Mouse (Mus musculus) forebrain, embryonic 16.5 days (tissue): ENCODE measurements at regions not wholly inside any gene's neighbourhood (a gene's known extent, or its start where the extent isn't known, plus 50 kb on each side); places are given as distances from the start of the nearest gene placed in this dataset.

ENCODE experiments used
- ATAC-seq: fragments of 200-750 bp; cut with Nextera tagmentation; 2 replicates; pipeline ENCODE4 v1.8.0; 2017; ENCODE audit warnings: mild to moderate bottlenecking, moderate library complexity
- H3K27ac ChIP-seq: fragments of 300-500 bp; sonication (generic); 2 replicates; pipeline ENCODE4 v1.5.1; 2014; ENCODE audit warnings: low read length, control low read depth
- H3K27me3 ChIP-seq: fragments of 300-500 bp; sonication (generic); replicated peaks from 2 replicates; pipeline ENCODE4 v1.6.1; 2014; ENCODE audit warnings: low read length; ENCODE audit not compliant: control insufficient read depth, insufficient read depth
- H3K36me3 ChIP-seq: fragments of 300-500 bp; sonication (generic); 2 replicates; pipeline ENCODE4 v1.6.1; 2014; ENCODE audit not compliant: control insufficient read depth, insufficient read depth
- H3K4me1 ChIP-seq: fragments of 300-500 bp; sonication (generic); replicated peaks from 2 replicates; pipeline ENCODE4 v1.6.1; 2014; ENCODE audit warnings: low read length; ENCODE audit not compliant: control insufficient read depth, insufficient read depth
- H3K4me2 ChIP-seq: fragments of 300-500 bp; sonication (generic); 2 replicates; pipeline ENCODE4 v1.6.1; 2014; ENCODE audit warnings: mild to moderate bottlenecking, low read length, control low read depth
- H3K4me3 ChIP-seq: fragments of 300-500 bp; sonication (generic); replicated peaks from 2 replicates; pipeline ENCODE4 v1.5.1; 2014; ENCODE audit warnings: mild to moderate bottlenecking, low read length, control low read depth
- H3K9ac ChIP-seq: fragments of 300-500 bp; sonication (generic); replicated peaks from 2 replicates; pipeline ENCODE4 v1.6.1; 2014; ENCODE audit warnings: low read depth, low read length, control low read depth
- H3K9me3 ChIP-seq: fragments of 300-500 bp; sonication (generic); 2 replicates; pipeline ENCODE4 v1.6.1; 2016; ENCODE audit warnings: low read length; ENCODE audit not compliant: control insufficient read depth
- WGBS: fragments of 180-500 bp; shearing (Covaris S2); extraction: QIAGEN DNeasy Blood & Tissue Kit; methylation state at CpG from one replicate; pipeline ENCODE4 v1.1.7; 2014; 5-methylcytosine and 5-hydroxymethylcytosine counted together

- Histone ChIP-seq H3K27me3 (no peaks in the 10 kb centered on the region), H3K4me1 (no peaks in the 10 kb centered on the region; the same call in 1 of the 2 replicates), H3K4me2 (no peak overlapping the region), H3K36me3 (no peaks in the 10 kb centered on the region), H3K9ac (no peak overlapping the region), H3K27ac (no peak overlapping the region), H3K9me3 (no peaks in the 10 kb centered on the region), H3K4me3 (no peak overlapping the region)
- no peak for ATAC-seq
- 59% methylated on average over 5 of the region's 5 CpGs for WGBS
Measured at GRCm38 (mm10) chr13:101996144-101996543, 228.1 kb upstream of the Pik3r1 start.

- WGBS = 91% methylated on average over 2 of the region's 2 CpGs
- no peak overlapping the region for H3K4me2 ChIP-seq
Measured at GRCm38 (mm10) chr13:101997415-101997814, 229.4 kb upstream of the Pik3r1 start.

GRCm38 (mm10) chr13:102006565-102006964, 238.5 kb upstream of the Pik3r1 start:
- Histone ChIP-seq H3K36me3 (no peaks in the 10 kb centered on the region), H3K9me3 (no peaks in the 10 kb centered on the region), H3K27me3 (no peaks in the 10 kb centered on the region), H3K9ac (no peak overlapping the region), H3K27ac (no peak overlapping the region), H3K4me3 (no peak overlapping the region), H3K4me2 (no peak overlapping the region), H3K4me1 (no peaks in the 10 kb centered on the region)
- ATAC-seq = no peak
- 86% methylated on average over 5 of the region's 5 CpGs for WGBS

More at GRCm38 (mm10) chr13:101997415-101997814, 229.4 kb upstream of the Pik3r1 start:
- H3K4me1 ChIP-seq = no peaks in the 10 kb centered on the region; the same call in 1 of the 2 replicates
- H3K9ac ChIP-seq = no peak overlapping the region
- H3K9me3 ChIP-seq = no peaks in the 10 kb centered on the region
- no peak for ATAC-seq
- no peak overlapping the region for H3K4me3 ChIP-seq
- H3K27me3 ChIP-seq = no peaks in the 10 kb centered on the region
- no peaks in the 10 kb centered on the region for H3K36me3 ChIP-seq
- H3K27ac ChIP-seq = no peak overlapping the region

- ATAC-seq = no peak
- no peak overlapping the region for H3K27ac ChIP-seq
- H3K9me3 ChIP-seq = no peaks in the 10 kb centered on the region
- no peaks in the 10 kb centered on the region for H3K27me3 ChIP-seq
- H3K9ac ChIP-seq = no peak overlapping the region
- H3K36me3 ChIP-seq = no peaks in the 10 kb centered on the region
- no peak overlapping the region for H3K4me2 ChIP-seq
- no peak overlapping the region for H3K4me3 ChIP-seq
- 68% methylated on average over 2 of the region's 2 CpGs for WGBS
- no peaks in the 10 kb centered on the region for H3K4me1 ChIP-seq
Measured at GRCm38 (mm10) chr13:102011965-102012364, 243.9 kb upstream of the Pik3r1 start.

- WGBS = 97% methylated on average over 2 of the region's 2 CpGs
- no peaks in the 10 kb centered on the region for H3K4me1 ChIP-seq
- H3K9ac ChIP-seq = no peak overlapping the region
- no peak overlapping the region for H3K4me3 ChIP-seq
- H3K27ac ChIP-seq = no peak overlapping the region
- H3K4me2 ChIP-seq = no peak overlapping the region
- H3K27me3 ChIP-seq = no peaks in the 10 kb centered on the region
- no peaks in the 10 kb centered on the region for H3K36me3 ChIP-seq
- ATAC-seq = no peak
- no peaks in the 10 kb centered on the region for H3K9me3 ChIP-seq
Measured at GRCm38 (mm10) chr13:102014514-102014913, 246.5 kb upstream of the Pik3r1 start.

GRCm38 (mm10) chr13:102014958-102015357, 246.9 kb upstream of the Pik3r1 start:
- Histone ChIP-seq H3K4me3 (no peak overlapping the region), H3K9me3 (no peaks in the 10 kb centered on the region), H3K4me1 (no peaks in the 10 kb centered on the region), H3K36me3 (no peaks in the 10 kb centered on the region), H3K9ac (no peak overlapping the region), H3K27me3 (no peaks in the 10 kb centered on the region), H3K4me2 (no peak overlapping the region), H3K27ac (no peak overlapping the region)
- WGBS = 86% methylated on average over 3 of the region's 3 CpGs
- no peak for ATAC-seq

- ATAC-seq = no peak
- Histone ChIP-seq H3K4me3 (no peak overlapping the region), H3K4me2 (no peak overlapping the region), H3K9ac (no peak overlapping the region), H3K4me1 (no peaks in the 10 kb centered on the region), H3K36me3 (no peaks in the 10 kb centered on the region), H3K9me3 (no peaks in the 10 kb centered on the region), H3K27ac (no peak overlapping the region), H3K27me3 (no peaks in the 10 kb centered on the region)
- WGBS = 92% methylated on average over 5 of the region's 5 CpGs
Measured at GRCm38 (mm10) chr13:102016518-102016917, 248.5 kb upstream of the Pik3r1 start.

GRCm38 (mm10) chr13:102022273-102022672, 254.3 kb upstream of the Pik3r1 start:
- H3K4me2 ChIP-seq = no peak overlapping the region
- H3K9ac ChIP-seq = no peak overlapping the region
- no peak overlapping the region for H3K27ac ChIP-seq
- no peak for ATAC-seq
- H3K36me3 ChIP-seq = no peaks in the 10 kb centered on the region
- H3K9me3 ChIP-seq = no peaks in the 10 kb centered on the region
- no peaks in the 10 kb centered on the region for H3K27me3 ChIP-seq
- no peak overlapping the region for H3K4me3 ChIP-seq
- H3K4me1 ChIP-seq = no peaks in the 10 kb centered on the region
- WGBS = 79% methylated on average over 1 of the region's 1 CpGs

GRCm38 (mm10) chr13:102022757-102023156, 254.7 kb upstream of the Pik3r1 start:
- WGBS = 89% methylated on average over 4 of the region's 4 CpGs
- H3K9me3 ChIP-seq = no peaks in the 10 kb centered on the region
- no peak overlapping the region for H3K9ac ChIP-seq
- ATAC-seq = no peak
- H3K36me3 ChIP-seq = no peaks in the 10 kb centered on the region
- no peak overlapping the region for H3K27ac ChIP-seq
- H3K4me1 ChIP-seq = no peaks in the 10 kb centered on the region
- no peak overlapping the region for H3K4me3 ChIP-seq
- H3K4me2 ChIP-seq = no peak overlapping the region
- no peaks in the 10 kb centered on the region for H3K27me3 ChIP-seq

- 94% methylated on average over 1 of the region's 1 CpGs for WGBS
Measured at GRCm38 (mm10) chr13:102023624-102024023, 255.6 kb upstream of the Pik3r1 start.

More at GRCm38 (mm10) chr13:102023624-102024023, 255.6 kb upstream of the Pik3r1 start:
- Histone ChIP-seq H3K27me3 (no peaks in the 10 kb centered on the region), H3K9ac (no peak overlapping the region), H3K4me3 (no peak overlapping the region), H3K9me3 (no peaks in the 10 kb centered on the region), H3K27ac (no peak overlapping the region), H3K4me1 (no peaks in the 10 kb centered on the region), H3K4me2 (no peak overlapping the region), H3K36me3 (no peaks in the 10 kb centered on the region)
- no peak for ATAC-seq
